Mouse (Mus musculus) A20 (cell line): ENCODE results near the gene Gm20816.
"Not testable (repeated sequence)": the region's sequence is repeated elsewhere in the genome, so short reads cannot be mapped to it uniquely, and the experiment has no call there.

Experiments
- DNase-seq: peaks from one replicate; pipeline ENCODE4 v3.0.0-alpha.2; 2011; ENCODE audit warnings: low read depth, low spot score

The Gm20816 gene

DNA sequence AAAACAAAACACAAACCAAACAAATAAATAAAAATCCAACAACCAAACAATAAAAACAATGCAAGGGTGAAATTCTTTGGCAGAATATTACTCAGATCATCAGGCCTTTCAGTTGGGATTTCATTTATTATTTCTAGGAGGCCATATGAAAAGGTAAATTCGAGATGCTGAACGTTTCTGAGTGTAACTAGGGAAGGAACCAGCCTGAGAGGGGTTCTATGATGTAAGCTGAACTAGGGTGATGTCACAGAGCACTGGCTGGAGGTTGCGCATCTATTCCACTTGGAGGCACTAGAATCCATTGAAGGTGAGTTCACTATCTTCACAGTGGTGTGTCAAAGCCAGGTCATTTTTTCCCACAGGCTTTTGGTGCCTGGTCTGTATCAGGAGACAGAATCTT is at the start of gene Gm20816:
Gene Gm20816, plus strand, starts transcription at position 301 of the 400 bp plus-strand sequence.
- not testable (repeated sequence) for DNase-seq
